Mouse (Mus musculus): Measurements from ENCODE around the gene Hist1h2ae. TPM values are rescaled to one million over a fixed set of nuclear protein-coding genes. Genes with fewer than 3 reads are reported as not detected.
"Not testable (repeated sequence)": the region's sequence is repeated elsewhere in the genome, so short reads cannot be mapped to it uniquely, and the experiment has no call there.

The Hist1h2ae gene
- polyA plus RNA-seq, 1 experiment from 2014 or later = 34.5 TPM

- not testable (repeated sequence) for H3K9me3 ChIP-seq (replicated peaks; ENCODE audit: control insufficient read depth, low read length); H3K36me3 ChIP-seq (ENCODE audit: control insufficient read depth, insufficient read depth, low read length); H3K27me3 ChIP-seq (ENCODE audit: control insufficient read depth, insufficient read depth, low read length); H3K4me3 ChIP-seq (ENCODE audit: low read depth, low read length); H3K4me2 ChIP-seq; ATAC-seq (replicated peaks; ENCODE audit: insufficient number of reproducible peaks, low FRiP score, low TSS enrichment); H3K27ac ChIP-seq (ENCODE audit: low read depth, low read length); H3K9ac ChIP-seq (ENCODE audit: low read depth, low read length); H3K4me1 ChIP-seq (ENCODE audit: control insufficient read depth, insufficient read depth, low read length)
- 59% methylated on average over 1 of the region's 1 CpGs for WGBS (ENCODE audit: insufficient replicate concordance)
These were observed 31.2 kb downstream of the Hist1h2ae start for GRCm38 (mm10) chr13:23539821-23540220.

- no peak overlapping the region for H3K4me2 ChIP-seq
- no peaks in the 10 kb centered on the region for H3K36me3 ChIP-seq (ENCODE audit: control insufficient read depth, insufficient read depth, low read length)
- H3K4me3 ChIP-seq (ENCODE audit: low read depth, low read length) = no peak overlapping the region
- H3K27me3 ChIP-seq (ENCODE audit: control insufficient read depth, insufficient read depth, low read length) = no peaks in the 10 kb centered on the region
- 0 out of 2 replicates have a peak, but pooled peaks cover 6% of the 10 kb centered on the region for H3K4me1 ChIP-seq (ENCODE audit: control insufficient read depth, insufficient read depth, low read length)
- no peak for ATAC-seq (replicated peaks; ENCODE audit: insufficient number of reproducible peaks, low FRiP score, low TSS enrichment)
- H3K27ac ChIP-seq (ENCODE audit: low read depth, low read length) = no peak overlapping the region
- no peak overlapping the region for H3K9ac ChIP-seq (ENCODE audit: low read depth, low read length)
- no peaks in the 10 kb centered on the region for H3K9me3 ChIP-seq (replicated peaks; ENCODE audit: control insufficient read depth, low read length)
- WGBS (ENCODE audit: insufficient replicate concordance) = 80% methylated on average over 5 of the region's 5 CpGs
These were observed 32.8 kb downstream of the Hist1h2ae start for GRCm38 (mm10) chr13:23538249-23538648.

DNA sequence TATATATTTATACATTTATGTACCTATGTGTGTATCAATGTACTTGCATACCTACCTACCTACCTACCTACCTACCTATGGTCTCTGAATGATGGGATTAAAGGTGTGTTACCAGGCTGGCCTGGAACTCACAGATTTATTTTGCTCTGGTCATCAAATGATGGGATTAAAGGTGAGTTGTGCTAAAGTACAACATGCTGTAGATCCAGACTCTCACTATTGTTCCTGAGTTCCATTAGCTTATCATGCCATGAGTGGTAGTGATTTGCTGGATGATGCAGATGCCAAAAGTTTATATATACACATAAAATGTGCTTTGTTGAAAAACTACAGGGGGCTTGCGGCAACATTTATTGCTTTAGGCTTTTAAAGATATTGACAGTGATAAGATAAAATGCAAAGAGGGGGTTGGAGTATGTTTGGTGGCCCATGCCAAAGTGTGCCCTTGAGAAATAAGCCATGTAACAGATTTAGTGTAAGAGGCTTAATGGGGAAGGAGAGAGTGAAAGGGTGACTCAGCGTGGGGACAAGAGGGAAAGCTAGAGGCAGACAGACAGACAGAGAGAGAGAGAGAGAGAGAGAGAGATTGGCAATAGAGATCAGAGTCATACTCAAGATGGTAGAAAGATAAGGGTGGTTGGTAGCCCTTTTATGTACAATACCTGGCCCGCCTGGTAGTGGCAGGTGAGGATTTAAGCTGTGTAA is 33.9 kb downstream of the Hist1h2ae start:
- ATAC-seq (replicated peaks; ENCODE audit: insufficient number of reproducible peaks, low FRiP score, low TSS enrichment) = no peak
- Histone ChIP-seq H3K4me2 (peak overlapping the region; percentile 30), H3K4me1 (ENCODE audit: control insufficient read depth, insufficient read depth, low read length) (peaks cover 12% of the 10 kb centered on the region), H3K27me3 (ENCODE audit: control insufficient read depth, insufficient read depth, low read length) (no peaks in the 10 kb centered on the region), H3K9me3 (replicated peaks; ENCODE audit: control insufficient read depth, low read length) (no peaks in the 10 kb centered on the region), H3K27ac (ENCODE audit: low read depth, low read length) (no peak overlapping the region), H3K9ac (ENCODE audit: low read depth, low read length) (0 out of 2 replicates have a peak overlapping the region, but pooled peaks have one; percentile 7), H3K4me3 (ENCODE audit: low read depth, low read length) (no peak overlapping the region), H3K36me3 (ENCODE audit: control insufficient read depth, insufficient read depth, low read length) (no peaks in the 10 kb centered on the region)
- 84% methylated on average over 3 of the region's 3 CpGs for WGBS (ENCODE audit: insufficient replicate concordance)

DNA sequence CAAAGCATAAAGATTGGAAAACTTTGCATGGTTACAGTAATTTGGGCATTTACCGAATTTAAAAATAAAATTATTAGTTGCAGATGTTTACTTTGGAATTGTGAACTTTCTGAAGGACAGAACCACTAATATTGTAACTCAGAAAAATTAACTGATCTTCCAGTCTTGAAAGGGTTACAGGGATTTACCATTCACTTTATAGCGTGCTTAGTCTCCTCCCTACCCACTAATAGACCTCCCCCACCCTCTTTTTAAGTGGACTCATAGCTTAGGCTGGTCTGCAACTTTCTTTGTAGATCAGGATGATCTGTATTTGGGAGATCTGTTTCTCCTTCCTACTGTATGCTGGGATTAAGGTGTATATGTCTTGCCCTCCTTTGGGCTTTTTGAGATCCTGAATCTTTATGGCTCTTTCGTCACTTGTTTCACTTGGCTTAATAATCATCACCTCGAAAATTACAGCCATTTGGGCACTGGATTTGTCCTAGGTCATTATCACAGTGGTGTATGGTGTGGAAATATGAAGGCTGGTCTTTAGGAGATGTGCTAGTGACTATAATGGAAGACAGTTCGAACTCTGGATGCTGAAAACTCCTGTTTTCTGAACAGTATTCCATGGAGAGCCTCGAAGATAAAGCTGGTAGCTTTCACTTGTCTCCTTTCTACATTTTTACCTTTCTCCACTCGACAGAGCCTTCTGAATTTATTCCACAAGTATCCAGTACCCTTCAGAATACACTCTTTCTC is 34.8 kb downstream of the Hist1h2ae start:
- H3K4me3 ChIP-seq (ENCODE audit: low read depth, low read length) = peak overlapping the region; percentile 57
- H3K27ac ChIP-seq (ENCODE audit: low read depth, low read length) = peak overlapping the region; percentile 98
- H3K36me3 ChIP-seq (ENCODE audit: control insufficient read depth, insufficient read depth, low read length) = no peaks in the 10 kb centered on the region
- H3K9ac ChIP-seq (ENCODE audit: low read depth, low read length) = peak overlapping the region; percentile 66
- ATAC-seq (replicated peaks; ENCODE audit: insufficient number of reproducible peaks, low FRiP score, low TSS enrichment) = no peak
- 23% methylated on average over 7 of the region's 7 CpGs for WGBS (ENCODE audit: insufficient replicate concordance)
- H3K4me1 ChIP-seq (ENCODE audit: control insufficient read depth, insufficient read depth, low read length) = peaks cover 12% of the 10 kb centered on the region
- peak overlapping the region; percentile 65 for H3K4me2 ChIP-seq
- H3K9me3 ChIP-seq (replicated peaks; ENCODE audit: control insufficient read depth, low read length) = no peaks in the 10 kb centered on the region
- H3K27me3 ChIP-seq (ENCODE audit: control insufficient read depth, insufficient read depth, low read length) = no peaks in the 10 kb centered on the region

GRCm38 (mm10) chr13:23535137-23536075 is 35.6 kb downstream of the Hist1h2ae start, which contains the start of gene Hist1h3g:
Hist1h3g (plus strand) TSS chr13:23535422.
- peak within 1 kb of the TSS; percentile 98 for H3K27ac ChIP-seq (ENCODE audit: low read depth, low read length)
- H3K36me3 ChIP-seq (ENCODE audit: control insufficient read depth, insufficient read depth, low read length); H3K27me3 ChIP-seq (ENCODE audit: control insufficient read depth, insufficient read depth, low read length); H3K9me3 ChIP-seq (replicated peaks; ENCODE audit: control insufficient read depth, low read length): not testable (repeated sequence)
- peak within 1 kb of the TSS; percentile 65 for H3K4me2 ChIP-seq
- peak within 1 kb of the TSS; percentile 57 for H3K4me3 ChIP-seq (ENCODE audit: low read depth, low read length)
- peaks cover 12% of the 10 kb centered on the region for H3K4me1 ChIP-seq (ENCODE audit: control insufficient read depth, insufficient read depth, low read length)
- peak; percentile 89 for ATAC-seq (replicated peaks; ENCODE audit: insufficient number of reproducible peaks, low FRiP score, low TSS enrichment)
- H3K9ac ChIP-seq (ENCODE audit: low read depth, low read length) = peak within 1 kb of the TSS; percentile 80
- WGBS (ENCODE audit: insufficient replicate concordance) = 1% methylated on average over 51 of the region's 62 CpGs

DNA sequence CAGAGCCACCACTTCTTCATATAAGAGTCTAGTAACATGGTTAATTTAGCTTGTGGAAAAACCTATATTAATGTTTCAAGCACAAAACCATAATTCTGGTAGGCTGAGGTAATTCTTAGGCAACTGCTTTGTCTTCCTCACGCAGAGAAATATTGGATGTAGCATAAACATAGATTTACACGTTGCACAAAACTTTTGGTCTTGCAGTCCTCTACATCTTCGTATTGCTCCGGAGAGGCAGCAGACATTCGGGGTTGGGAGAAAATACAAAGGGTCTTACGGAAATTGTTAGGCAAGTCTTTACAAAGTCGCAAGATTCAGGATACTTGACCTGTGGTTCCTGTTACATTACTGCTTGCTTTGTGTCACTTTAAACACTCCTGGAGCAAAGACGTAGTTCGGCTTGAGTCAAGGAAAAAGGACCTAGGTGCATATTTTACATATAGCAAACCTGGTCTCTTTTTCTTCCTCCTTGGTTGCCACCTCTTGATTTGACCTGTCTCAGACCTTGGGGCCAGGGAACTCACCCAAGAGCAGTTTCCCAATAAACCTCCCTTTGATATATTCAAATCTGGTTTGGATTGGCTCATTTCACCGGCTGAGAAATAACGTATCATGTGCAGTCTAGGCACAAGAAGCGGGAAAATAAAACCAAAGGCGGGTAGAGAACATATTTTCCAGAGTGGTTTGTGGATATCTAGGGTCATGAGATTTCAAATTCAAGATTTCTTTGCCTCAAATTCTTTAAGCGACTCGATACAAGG is 36.5 kb downstream of the Hist1h2ae start:
- Histone ChIP-seq H3K9ac (ENCODE audit: low read depth, low read length) (peak overlapping the region; percentile 80), H3K27ac (ENCODE audit: low read depth, low read length) (peak overlapping the region; percentile 98), H3K4me1 (ENCODE audit: control insufficient read depth, insufficient read depth, low read length) (peaks cover 12% of the 10 kb centered on the region), H3K27me3 (ENCODE audit: control insufficient read depth, insufficient read depth, low read length) (no peaks in the 10 kb centered on the region), H3K9me3 (replicated peaks; ENCODE audit: control insufficient read depth, low read length) (no peaks in the 10 kb centered on the region), H3K4me3 (ENCODE audit: low read depth, low read length) (peak overlapping the region; percentile 57), H3K36me3 (ENCODE audit: control insufficient read depth, insufficient read depth, low read length) (no peaks in the 10 kb centered on the region), H3K4me2 (peak overlapping the region; percentile 65)
- ATAC-seq (replicated peaks; ENCODE audit: insufficient number of reproducible peaks, low FRiP score, low TSS enrichment) = no peak
- WGBS (ENCODE audit: insufficient replicate concordance) = 1% methylated on average over 15 of the region's 15 CpGs

DNA sequence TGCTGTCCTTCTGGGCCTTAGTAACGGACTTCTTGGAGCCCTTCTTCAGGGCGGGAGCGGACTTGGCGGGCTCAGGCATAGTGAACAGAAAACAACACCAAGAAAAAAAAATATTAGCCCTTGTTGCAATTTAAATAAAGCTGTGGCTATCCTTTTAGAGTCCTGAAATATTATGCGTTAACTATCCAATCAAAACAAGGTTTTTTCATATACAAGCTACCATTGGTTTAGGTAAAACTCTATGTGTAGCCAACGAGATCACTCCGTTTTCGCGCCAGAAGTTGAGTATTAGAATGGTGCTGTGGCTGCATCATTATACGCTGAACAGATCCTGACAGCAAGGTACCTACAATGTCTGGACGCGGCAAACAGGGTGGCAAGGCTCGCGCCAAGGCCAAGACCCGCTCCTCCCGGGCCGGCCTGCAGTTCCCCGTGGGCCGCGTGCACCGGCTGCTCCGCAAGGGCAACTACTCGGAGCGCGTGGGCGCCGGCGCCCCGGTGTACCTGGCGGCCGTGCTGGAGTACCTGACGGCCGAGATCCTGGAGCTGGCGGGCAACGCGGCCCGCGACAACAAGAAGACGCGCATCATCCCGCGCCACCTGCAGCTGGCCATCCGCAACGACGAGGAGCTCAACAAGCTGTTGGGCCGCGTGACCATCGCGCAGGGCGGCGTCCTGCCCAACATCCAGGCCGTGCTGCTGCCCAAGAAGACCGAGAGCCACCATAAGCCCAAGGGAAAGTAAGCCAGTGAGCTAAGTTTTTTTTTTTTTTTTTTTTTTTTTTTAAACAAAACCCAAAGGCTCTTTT is 37.3 kb downstream of the Hist1h2ae start, which contains the start of gene Hist1h2af:
Hist1h2af (plus strand) TSS at position 347 of the 808 bp plus-strand sequence.
- Histone ChIP-seq H3K27ac (ENCODE audit: low read depth, low read length) (peak within 1 kb of the TSS; percentile 98), H3K4me3 (ENCODE audit: low read depth, low read length) (peak within 1 kb of the TSS; percentile 57), H3K9ac (ENCODE audit: low read depth, low read length) (peak within 1 kb of the TSS; percentile 90), H3K4me2 (peak within 1 kb of the TSS; percentile 65), H3K4me1 (ENCODE audit: control insufficient read depth, insufficient read depth, low read length) (peaks cover 15% of the 10 kb centered on the region)
- ATAC-seq (replicated peaks; ENCODE audit: insufficient number of reproducible peaks, low FRiP score, low TSS enrichment) = peak; percentile 50
- not testable (repeated sequence) for H3K36me3 ChIP-seq (ENCODE audit: control insufficient read depth, insufficient read depth, low read length); H3K9me3 ChIP-seq (replicated peaks; ENCODE audit: control insufficient read depth, low read length); H3K27me3 ChIP-seq (ENCODE audit: control insufficient read depth, insufficient read depth, low read length)
- WGBS (ENCODE audit: insufficient replicate concordance) = under 1% methylated on average over 28 of the region's 53 CpGs

Data from heart, embryonic 11.5 days (tissue).